Mouse (Mus musculus) embryonic facial prominence, embryonic 11.5 days (tissue): ENCODE results near the gene Gemin5. TPM values are rescaled to one million over a fixed set of nuclear protein-coding genes. Genes with fewer than 3 reads are reported as not detected.

Experiments used
- ATAC-seq: fragments of 200-750 bp; cut with Nextera tagmentation; replicated peaks from 2 replicates; pipeline ENCODE4 v1.8.0; 2017; ENCODE audit warnings: low read depth; ENCODE audit not compliant: insufficient number of reproducible peaks, low FRiP score, low TSS enrichment
- DNase-seq: peaks from one replicate; pipeline ENCODE4 v3.0.0-alpha.2; 2015; ENCODE audit warnings: low spot score
- H3K27ac ChIP-seq: fragments of 300-500 bp; sonication (generic); replicated peaks from 2 replicates; pipeline ENCODE4 v1.5.1; 2014; ENCODE audit warnings: mild to moderate bottlenecking, low read depth, low read length, control low read depth
- H3K27me3 ChIP-seq: fragments of 300-500 bp; sonication (generic); 2 replicates; pipeline ENCODE4 v1.6.1; 2014; ENCODE audit warnings: mild to moderate bottlenecking, low read length, moderate library complexity, mixed read lengths; ENCODE audit not compliant: control insufficient read depth, insufficient read depth
- H3K36me3 ChIP-seq: fragments of 300-500 bp; sonication (generic); replicated peaks from 2 replicates; pipeline ENCODE4 v1.6.1; 2014; ENCODE audit warnings: low read depth, mild to moderate bottlenecking, low read length, moderate library complexity, mixed read lengths; ENCODE audit not compliant: control insufficient read depth, insufficient read depth
- H3K4me1 ChIP-seq: fragments of 300-500 bp; sonication (generic); 2 replicates; pipeline ENCODE4 v1.6.1; 2014; ENCODE audit warnings: low read length, mixed read lengths; ENCODE audit not compliant: control insufficient read depth, insufficient read depth
- H3K4me2 ChIP-seq: fragments of 300-500 bp; sonication (generic); 2 replicates; pipeline ENCODE4 v1.6.1; 2014; ENCODE audit warnings: low read depth, mild to moderate bottlenecking, control low read depth, low read length, moderate library complexity
- H3K4me3 ChIP-seq: fragments of 300-500 bp; sonication (generic); 2 replicates; pipeline ENCODE4 v1.5.1; 2014; ENCODE audit warnings: low read depth, low read length, control low read depth
- H3K9ac ChIP-seq: fragments of 300-500 bp; sonication (generic); replicated peaks from 2 replicates; pipeline ENCODE4 v1.6.1; 2014; ENCODE audit warnings: mild to moderate bottlenecking, control low read depth, low read length
- H3K9me3 ChIP-seq: fragments of 300-500 bp; sonication (generic); replicated peaks from 2 replicates; pipeline ENCODE4 v1.6.1; 2016; ENCODE audit warnings: mild to moderate bottlenecking, low read length, inconsistent platforms, mixed read lengths; ENCODE audit not compliant: control insufficient read depth
- WGBS: fragments of 180-500 bp; shearing (Covaris S2); extraction: QIAGEN DNeasy Blood & Tissue Kit; methylation state at CpG from one replicate; pipeline ENCODE4 v1.1.7; 2014; 5-methylcytosine and 5-hydroxymethylcytosine counted together
- polyA plus RNA-seq: library from polyadenylated mRNA; unstranded; fragments of >200 nt; fragmentation: Nextera tagmentation; extraction: Ambion mirVana; gene quantifications from 2 replicates; pipeline ENCODE4 v1.2.1, GENCODE M21; 2014

The Gemin5 gene
- polyA plus RNA-seq, 1 experiment from 2014 or later: 27.6 TPM

- no peak for DNase-seq
- Histone ChIP-seq H3K9me3 (no peaks in the 10 kb centered on the region), H3K4me1 (no peaks in the 10 kb centered on the region), H3K27ac (0 out of 2 replicates have a peak overlapping the region, but pooled peaks have one; percentile 35), H3K27me3 (no peaks in the 10 kb centered on the region), H3K4me2 (peak overlapping the region; percentile 53), H3K9ac (peak overlapping the region; percentile 86), H3K36me3 (peaks cover 4% of the 10 kb centered on the region), H3K4me3 (peak overlapping the region; percentile 92)
- ATAC-seq: no peak; the same call in 1 of the 2 replicates
- 0% methylated on average over 8 of the region's 8 CpGs for WGBS
Measured at GRCm38 (mm10) chr11:58167822-58168166, 545 bp downstream of the Gemin5 start.

GRCm38 (mm10) chr11:58165072-58165471, 3.3 kb downstream of the Gemin5 start:
- Histone ChIP-seq H3K9me3 (no peaks in the 10 kb centered on the region), H3K4me3 (no peak overlapping the region), H3K4me2 (no peak overlapping the region), H3K9ac (no peak overlapping the region), H3K27ac (no peak overlapping the region), H3K27me3 (no peaks in the 10 kb centered on the region), H3K4me1 (no peaks in the 10 kb centered on the region), H3K36me3 (peaks cover 4% of the 10 kb centered on the region)
- WGBS: 93% methylated on average over 2 of the region's 2 CpGs
- ATAC-seq (no peak), DNase-seq (no peak)

- Histone ChIP-seq H3K27me3 (no peaks in the 10 kb centered on the region), H3K36me3 (peaks cover 5% of the 10 kb centered on the region), H3K27ac (no peak overlapping the region), H3K4me2 (no peak overlapping the region), H3K9me3 (no peaks in the 10 kb centered on the region), H3K4me3 (no peak overlapping the region), H3K4me1 (no peaks in the 10 kb centered on the region), H3K9ac (no peak overlapping the region)
- WGBS: 86% methylated on average over 3 of the region's 3 CpGs
- ATAC-seq (no peak), DNase-seq (no peak)
Measured at GRCm38 (mm10) chr11:58156871-58157270, 11.5 kb downstream of the Gemin5 start.

GRCm38 (mm10) chr11:58155458-58155857, 12.9 kb downstream of the Gemin5 start:
- peaks cover 5% of the 10 kb centered on the region for H3K36me3 ChIP-seq
- 93% methylated on average over 9 of the region's 9 CpGs for WGBS

GRCm38 (mm10) chr11:58146241-58146640, 22.1 kb downstream of the Gemin5 start:
- no peaks in the 10 kb centered on the region for H3K27me3 ChIP-seq
- H3K27ac ChIP-seq: no peak overlapping the region
- peaks cover 6% of the 10 kb centered on the region for H3K36me3 ChIP-seq
- no peak overlapping the region for H3K4me2 ChIP-seq
- H3K4me1 ChIP-seq: no peaks in the 10 kb centered on the region
- no peak for DNase-seq
- no peak overlapping the region for H3K4me3 ChIP-seq
- H3K9me3 ChIP-seq: no peaks in the 10 kb centered on the region
- no peak overlapping the region for H3K9ac ChIP-seq
- 95% methylated on average over 5 of the region's 5 CpGs for WGBS
- ATAC-seq: no peak

More at GRCm38 (mm10) chr11:58155458-58155857, 12.9 kb downstream of the Gemin5 start:
- no peak for ATAC-seq
- Histone ChIP-seq H3K9ac (no peak overlapping the region), H3K27ac (no peak overlapping the region), H3K4me1 (no peaks in the 10 kb centered on the region), H3K4me3 (no peak overlapping the region), H3K27me3 (no peaks in the 10 kb centered on the region), H3K4me2 (no peak overlapping the region), H3K9me3 (no peaks in the 10 kb centered on the region)
- DNase-seq: no peak

GRCm38 (mm10) chr11:58143704-58144426, 24.5 kb downstream of the Gemin5 start:
- no peak overlapping the region for H3K27ac ChIP-seq
- no peaks in the 10 kb centered on the region for H3K4me1 ChIP-seq
- H3K36me3 ChIP-seq: peaks cover 6% of the 10 kb centered on the region
- H3K4me2 ChIP-seq: no peak overlapping the region
- 90% methylated on average over 9 of the region's 9 CpGs for WGBS
- no peaks in the 10 kb centered on the region for H3K27me3 ChIP-seq
- no peaks in the 10 kb centered on the region for H3K9me3 ChIP-seq
- no peak overlapping the region for H3K9ac ChIP-seq
- ATAC-seq (no peak), DNase-seq (no peak)
- H3K4me3 ChIP-seq: no peak overlapping the region

- H3K4me1 ChIP-seq: no peaks in the 10 kb centered on the region
- H3K27me3 ChIP-seq: no peaks in the 10 kb centered on the region
- H3K36me3 ChIP-seq: peaks cover 6% of the 10 kb centered on the region
- H3K4me2 ChIP-seq: no peak overlapping the region
- H3K9me3 ChIP-seq: no peaks in the 10 kb centered on the region
- DNase-seq: no peak
- H3K4me3 ChIP-seq: no peak overlapping the region
- no peak overlapping the region for H3K9ac ChIP-seq
- WGBS: 87% methylated on average over 3 of the region's 3 CpGs
- ATAC-seq: no peak
- H3K27ac ChIP-seq: no peak overlapping the region
Measured at GRCm38 (mm10) chr11:58139466-58139865, 28.9 kb downstream of the Gemin5 start.

GRCm38 (mm10) chr11:58138821-58139220, 29.5 kb downstream of the Gemin5 start:
- Histone ChIP-seq H3K36me3 (peaks cover 6% of the 10 kb centered on the region), H3K9ac (no peak overlapping the region), H3K9me3 (no peaks in the 10 kb centered on the region), H3K4me3 (no peak overlapping the region), H3K4me1 (no peaks in the 10 kb centered on the region), H3K4me2 (no peak overlapping the region), H3K27me3 (no peaks in the 10 kb centered on the region), H3K27ac (no peak overlapping the region)
- no peak for DNase-seq
- 92% methylated on average over 11 of the region's 11 CpGs for WGBS
- ATAC-seq: no peak
